Mouse (Mus musculus): ENCODE measurements around the gene Hhip. TPM values are rescaled to one million over a fixed set of nuclear protein-coding genes. Genes with fewer than 3 reads are reported as not detected.

Hhip gene
- polyA plus RNA-seq, 1 experiment: 4.9 TPM

GRCm38 (mm10) chr8:79950376-79950775 lies 107.4 kb downstream of the Hhip start:
- H3K27me3 ChIP-seq (ENCODE audit: control insufficient read depth, insufficient read depth, low read length): no peaks in the 10 kb centered on the region
- H3K4me3 ChIP-seq (ENCODE audit: low read depth, low read length): no peak overlapping the region
- H3K4me1 ChIP-seq (ENCODE audit: control insufficient read depth, insufficient read depth, insufficient read length, low read length): no peaks in the 10 kb centered on the region
- H3K27ac ChIP-seq (ENCODE audit: insufficient read depth, low read depth, low read length): no peak overlapping the region
- 70% methylated on average over 3 of the region's 3 CpGs for WGBS
- no peaks in the 10 kb centered on the region for H3K36me3 ChIP-seq (ENCODE audit: control insufficient read depth, insufficient read depth, low read length)
- no peak for TF ChIP-seq POLR2A (IDR thresholded peaks at IDR 0.05; ENCODE audit: low read depth, low read length)
- no peak for TF ChIP-seq CTCF (IDR thresholded peaks at IDR 0.05; ENCODE audit: extremely low read depth, insufficient read length, insufficient replicate concordance, low read depth, low read length)

- no peaks in the 10 kb centered on the region for H3K4me1 ChIP-seq (ENCODE audit: control insufficient read depth, insufficient read depth, insufficient read length, low read length)
- no peaks in the 10 kb centered on the region for H3K27me3 ChIP-seq (ENCODE audit: control insufficient read depth, insufficient read depth, low read length)
- H3K36me3 ChIP-seq (ENCODE audit: control insufficient read depth, insufficient read depth, low read length): no peaks in the 10 kb centered on the region
- H3K27ac ChIP-seq (ENCODE audit: insufficient read depth, low read depth, low read length): no peak overlapping the region
- H3K4me3 ChIP-seq (ENCODE audit: low read depth, low read length): no peak overlapping the region
- no peak for TF ChIP-seq CTCF (IDR thresholded peaks at IDR 0.05; ENCODE audit: extremely low read depth, insufficient read length, insufficient replicate concordance, low read depth, low read length)
- 60% methylated on average over 9 of the region's 9 CpGs for WGBS
These were observed 112.2 kb downstream of the Hhip start for GRCm38 (mm10) chr8:79945501-79946076.

- no peaks in the 10 kb centered on the region for H3K36me3 ChIP-seq (ENCODE audit: control insufficient read depth, insufficient read depth, low read length)
- no peak for TF ChIP-seq CTCF (IDR thresholded peaks at IDR 0.05; ENCODE audit: extremely low read depth, insufficient read length, insufficient replicate concordance, low read depth, low read length)
- no peak for TF ChIP-seq POLR2A (IDR thresholded peaks at IDR 0.05; ENCODE audit: low read depth, low read length)
- H3K4me1 ChIP-seq (ENCODE audit: control insufficient read depth, insufficient read depth, insufficient read length, low read length): no peaks in the 10 kb centered on the region
- H3K27ac ChIP-seq (ENCODE audit: insufficient read depth, low read depth, low read length): no peak overlapping the region
- no peaks in the 10 kb centered on the region for H3K27me3 ChIP-seq (ENCODE audit: control insufficient read depth, insufficient read depth, low read length)
- WGBS: 91% methylated on average over 5 of the region's 5 CpGs
- H3K4me3 ChIP-seq (ENCODE audit: low read depth, low read length): no peak overlapping the region
These were observed 116.7 kb downstream of the Hhip start for GRCm38 (mm10) chr8:79941070-79941469.

GRCm38 (mm10) chr8:79936856-79937445 lies 120.9 kb downstream of the Hhip start:
- H3K36me3 ChIP-seq (ENCODE audit: control insufficient read depth, insufficient read depth, low read length): no peaks in the 10 kb centered on the region
- no peaks in the 10 kb centered on the region for H3K27me3 ChIP-seq (ENCODE audit: control insufficient read depth, insufficient read depth, low read length)
- no peak overlapping the region for H3K4me3 ChIP-seq (ENCODE audit: low read depth, low read length)
- H3K4me1 ChIP-seq (ENCODE audit: control insufficient read depth, insufficient read depth, insufficient read length, low read length): no peaks in the 10 kb centered on the region
- no peak overlapping the region for H3K27ac ChIP-seq (ENCODE audit: insufficient read depth, low read depth, low read length)
- WGBS: 67% methylated on average over 9 of the region's 9 CpGs
- no peak for TF ChIP-seq CTCF (IDR thresholded peaks at IDR 0.05; ENCODE audit: extremely low read depth, insufficient read length, insufficient replicate concordance, low read depth, low read length)
- TF ChIP-seq POLR2A (IDR thresholded peaks at IDR 0.05; ENCODE audit: low read depth, low read length): no peak

- no peak for TF ChIP-seq CTCF (IDR thresholded peaks at IDR 0.05; ENCODE audit: extremely low read depth, insufficient read length, insufficient replicate concordance, low read depth, low read length)
- no peak for TF ChIP-seq POLR2A (IDR thresholded peaks at IDR 0.05; ENCODE audit: low read depth, low read length)
- H3K4me3 ChIP-seq (ENCODE audit: low read depth, low read length): no peak overlapping the region
- H3K27me3 ChIP-seq (ENCODE audit: control insufficient read depth, insufficient read depth, low read length): no peaks in the 10 kb centered on the region
- H3K36me3 ChIP-seq (ENCODE audit: control insufficient read depth, insufficient read depth, low read length): no peaks in the 10 kb centered on the region
- 33% methylated on average over 7 of the region's 7 CpGs for WGBS
- H3K4me1 ChIP-seq (ENCODE audit: control insufficient read depth, insufficient read depth, insufficient read length, low read length): no peaks in the 10 kb centered on the region
- no peak overlapping the region for H3K27ac ChIP-seq (ENCODE audit: insufficient read depth, low read depth, low read length)
These were observed 122.0 kb downstream of the Hhip start for GRCm38 (mm10) chr8:79935793-79936192.

- H3K27me3 ChIP-seq (ENCODE audit: control insufficient read depth, insufficient read depth, low read length): no peaks in the 10 kb centered on the region
- H3K27ac ChIP-seq (ENCODE audit: insufficient read depth, low read depth, low read length): no peak overlapping the region
- no peaks in the 10 kb centered on the region for H3K4me1 ChIP-seq (ENCODE audit: control insufficient read depth, insufficient read depth, insufficient read length, low read length)
- H3K4me3 ChIP-seq (ENCODE audit: low read depth, low read length): no peak overlapping the region
- TF ChIP-seq CTCF (IDR thresholded peaks at IDR 0.05; ENCODE audit: extremely low read depth, insufficient read length, insufficient replicate concordance, low read depth, low read length) (no peak), POLR2A (IDR thresholded peaks at IDR 0.05; ENCODE audit: low read depth, low read length) (no peak)
- WGBS: 46% methylated on average over 4 of the region's 4 CpGs
- no peaks in the 10 kb centered on the region for H3K36me3 ChIP-seq (ENCODE audit: control insufficient read depth, insufficient read depth, low read length)
These were observed 128.6 kb downstream of the Hhip start for GRCm38 (mm10) chr8:79929202-79929601.

GRCm38 (mm10) chr8:79917211-79917610 lies 140.6 kb downstream of the Hhip start:
- no peak overlapping the region for H3K4me3 ChIP-seq (ENCODE audit: low read depth, low read length)
- H3K27ac ChIP-seq (ENCODE audit: insufficient read depth, low read depth, low read length): no peak overlapping the region
- no peak for TF ChIP-seq CTCF (IDR thresholded peaks at IDR 0.05; ENCODE audit: extremely low read depth, insufficient read length, insufficient replicate concordance, low read depth, low read length)
- TF ChIP-seq POLR2A (IDR thresholded peaks at IDR 0.05; ENCODE audit: low read depth, low read length): no peak
- no peaks in the 10 kb centered on the region for H3K27me3 ChIP-seq (ENCODE audit: control insufficient read depth, insufficient read depth, low read length)
- H3K36me3 ChIP-seq (ENCODE audit: control insufficient read depth, insufficient read depth, low read length): no peaks in the 10 kb centered on the region
- 65% methylated on average over 7 of the region's 7 CpGs for WGBS
- H3K4me1 ChIP-seq (ENCODE audit: control insufficient read depth, insufficient read depth, insufficient read length, low read length): no peaks in the 10 kb centered on the region

All from small intestine, adult 2 months (tissue).